Mouse (Mus musculus) stomach, embryonic 15.5 days (tissue): ENCODE measurements around the gene Xrcc4. TPM values are rescaled to one million over a fixed set of nuclear protein-coding genes. Genes with fewer than 3 reads are reported as not detected.

Experiments
- polyA plus RNA-seq: library from polyadenylated mRNA; unstranded; fragments of >200 nt; fragmentation: Nextera tagmentation; extraction: Ambion mirVana; gene quantifications from 2 replicates; pipeline ENCODE4 v1.2.1, GENCODE M21; 2015

Xrcc4 gene
- polyA plus RNA-seq, 1 experiment from 2014 or later = 11.1 TPM

Other genes with a start within 250 kb of the Xrcc4 start
- 54.9 and 55.8 TPM in 2 replicates for gene Tmem167, start 485 bp downstream of the Xrcc4 start, polyA plus RNA-seq